Mouse (Mus musculus): ENCODE measurements around the gene Miga1.

DNA sequence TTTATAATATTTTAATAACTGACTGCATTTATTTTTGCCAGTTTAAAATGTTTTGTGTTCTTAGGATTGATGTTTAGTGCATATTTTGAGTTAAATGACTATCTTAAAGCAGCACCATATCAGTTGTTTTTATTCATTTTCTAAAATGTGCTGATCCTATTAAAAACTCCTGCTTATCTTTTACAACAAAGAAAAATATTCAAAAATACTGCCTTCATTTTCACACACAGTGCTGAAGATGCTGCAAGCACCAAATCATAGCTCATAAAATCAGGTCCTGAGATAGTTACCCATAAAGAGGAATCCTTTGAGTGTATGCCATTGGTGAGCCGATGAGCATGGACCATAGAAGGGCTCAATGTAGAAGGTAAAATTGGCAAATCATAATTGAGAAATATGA lies 105.0 kb downstream of the Miga1 start:
- TF ChIP-seq CTCF (IDR thresholded peaks at IDR 0.05; ENCODE audit: borderline replicate concordance, extremely low read depth, insufficient read depth, insufficient read length) (no peak), POLR2A (IDR thresholded peaks at IDR 0.05; ENCODE audit: borderline replicate concordance, extremely low read depth, insufficient read depth, insufficient read length, poor library complexity, severe bottlenecking) (no peak)

All from brain, embryonic 14.5 days (tissue).